ENCODE assay signal across 9 mouse cellular contexts in genomic region chr10:94829407-94829806, GRCm38 (mm10).
A peak's percentile ranks its signal among the peaks of the same experiment; 100 is the strongest.
DNase-seq lines count a peak whose midpoint lies in the region; ATAC-seq lines count a peak whose summit lies in the region.
"Had no signal": no experiment of that assay in that cellular context is flagged by ENCODE, and none has a peak within 500 bp of the region (broad histone marks: within the 10 kb centered on the region; RNA-seq: fewer than 3 reads in every experiment).

No protein-coding gene starts in this region.

- H3K27me3 ChIP-seq in forebrain, embryonic 16.5 days (replicated peaks; ENCODE audit: control insufficient read depth, insufficient read depth, low read length) = no peaks in the 10 kb centered on the region

- no peak overlapping the region for H3K4me3 ChIP-seq in forebrain, embryonic 16.5 days (replicated peaks; ENCODE audit: low read length)
- H3K4me3 ChIP-seq: erythroblast, embryonic 14.5 days had no signal

- no peak overlapping the region for H3K9ac ChIP-seq in forebrain, embryonic 16.5 days (replicated peaks; ENCODE audit: low read depth, low read length)

- H3K9me3 ChIP-seq in forebrain, embryonic 16.5 days (ENCODE audit: control insufficient read depth, low read length) = no peaks in the 10 kb centered on the region

- H3K27ac ChIP-seq in forebrain, embryonic 16.5 days (ENCODE audit: low read length) = peak overlapping the region; percentile 79

- H3K36me3 ChIP-seq in forebrain, embryonic 16.5 days (ENCODE audit: control insufficient read depth, insufficient read depth) = peaks cover 6% of the 10 kb centered on the region; the same call in 1 of the 2 replicates

- WGBS in forebrain, embryonic 16.5 days = 17% methylated on average over 6 of the region's 6 CpGs

- ATAC-seq in CD4-positive, CD25-positive, alpha-beta regulatory T cell, adult 4 months = peak; percentile 70
- peak; percentile 92 for ATAC-seq in forebrain, embryonic 16.5 days

- peaks cover 24% of the 10 kb centered on the region for H3K4me1 ChIP-seq in forebrain, embryonic 16.5 days (replicated peaks; ENCODE audit: control insufficient read depth, insufficient read depth, low read length)

- DNase-seq in adrenal gland, postnatal 10 days = peak; percentile 93
- DNase-seq in heart, postnatal 36 days = peak; percentile 82 to 88
- peak; percentile 96 to 97 for DNase-seq in layer of hippocampus, postnatal 10 days (ENCODE audit: low spot score in 2 of 2)
- peak; percentile 97 for DNase-seq in lung, postnatal 14 days
- DNase-seq in right cerebral cortex, postnatal 4 days = peak; percentile 96
- no peak for DNase-seq in embryo, embryonic 11 days

- intact Hi-C loops in heart, postnatal 36 days (cut with DNase I) = no loop called here

- H3K4me2 ChIP-seq in forebrain, embryonic 16.5 days (ENCODE audit: low read length) = peak overlapping the region; percentile 34
